Mouse (Mus musculus) left cerebral cortex, postnatal 14 days (tissue): Measurements from ENCODE around the gene Ccdc110. TPM values are rescaled to one million over a fixed set of nuclear protein-coding genes. Genes with fewer than 3 reads are reported as not detected.

Source experiments
- DNase-seq, 2 experiments: peaks; one replicate each; pipeline ENCODE4 v3.0.0; 2021 to 2022; ENCODE audit warnings: low spot score in 2 of 2, mixed read lengths in 1 of 2
- intact Hi-C: fragments of 180-260 bp; cut with DNase I; formaldehyde crosslinking; loops from one replicate; pipeline ENCODE4 v1.15.1; 2025
- total RNA-seq, 2 experiments: library from RNA; stranded (reverse); gene quantifications; 2 replicates each; pipeline ENCODE4 v1.2.3; 2021

Ccdc110 gene
- total RNA-seq, 2 experiments from 2014 or later: 1.4 to 1.9 TPM

DNA sequence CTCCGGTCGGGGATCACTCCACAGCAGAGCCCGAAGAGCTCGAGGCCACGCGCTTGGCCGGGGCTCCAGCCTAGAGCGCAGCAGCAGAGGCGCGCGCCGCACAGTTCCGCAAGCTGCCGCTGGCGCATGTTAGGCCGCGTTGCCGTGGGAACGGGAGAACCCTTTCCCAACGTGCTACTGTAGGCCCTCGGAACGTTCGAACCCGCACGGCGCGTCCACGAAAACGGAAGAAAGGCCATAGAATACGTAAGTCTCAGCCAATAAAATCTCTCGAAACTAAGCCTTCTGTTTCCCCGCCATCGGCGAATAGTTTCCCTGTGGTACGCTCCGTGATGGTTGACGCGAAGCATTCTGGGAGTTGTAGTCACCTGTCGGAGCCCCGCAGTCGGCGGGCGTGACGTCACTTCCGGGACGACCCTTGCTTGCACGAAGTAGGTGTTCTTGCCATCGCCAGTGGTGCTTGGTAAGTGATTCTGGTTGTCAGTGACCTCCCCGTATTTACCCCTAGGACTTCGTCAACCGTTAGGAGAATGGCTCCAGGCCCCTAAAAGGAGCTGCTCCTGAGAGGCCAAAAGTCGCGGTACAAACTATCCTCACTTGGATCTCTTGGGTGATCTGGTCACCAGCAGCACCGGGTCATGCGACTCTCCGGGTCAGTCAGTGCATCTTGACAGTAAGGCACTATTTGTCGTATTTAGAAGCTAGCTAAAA, 40.9 kb downstream of the Ccdc110 start, which contains the start of the genes 1700029J07Rik and Ufsp2:
1700029J07Rik (minus strand) TSS at position 127 of the 711 bp plus-strand sequence.
Ufsp2 (plus strand) TSS at position 403 of the 711 bp plus-strand sequence.
- peak; percentile 98 to 99 for DNase-seq
- intact Hi-C loops: no loop called here

DNA sequence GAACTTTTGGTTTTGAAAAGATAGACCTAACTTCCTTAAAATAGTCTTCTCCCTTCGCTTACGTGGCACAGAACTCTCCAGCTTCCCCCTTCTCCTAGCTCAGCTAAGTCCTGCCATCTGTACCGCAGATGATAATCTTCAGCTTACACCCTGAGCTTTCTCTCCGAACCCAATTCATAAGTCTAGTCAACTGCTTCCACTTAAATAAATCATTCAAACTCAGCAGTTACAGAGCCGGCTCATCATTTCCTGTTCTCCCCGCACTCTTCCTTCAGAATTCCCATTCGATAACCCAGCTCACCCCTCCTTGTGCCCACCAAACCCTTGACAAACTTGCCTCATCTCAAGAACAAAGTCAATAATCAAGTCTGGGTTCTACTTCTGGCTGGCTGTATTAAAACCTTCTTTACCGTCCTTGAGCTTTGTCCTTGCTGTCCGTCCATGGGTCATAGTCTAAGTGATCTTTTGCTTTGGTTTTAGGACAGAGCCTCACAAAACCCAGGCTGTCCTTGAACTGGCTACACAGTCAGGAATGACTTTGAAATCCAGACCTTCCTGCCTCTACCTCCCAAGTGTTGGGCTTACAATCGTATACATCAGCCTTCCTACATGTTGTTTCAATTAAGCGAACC, 41.5 kb downstream of the Ccdc110 start:
- DNase-seq: no peak
- intact Hi-C loops: no loop called here

GRCm38 (mm10) chr8:45986665-45987064, 52.2 kb downstream of the Ccdc110 start:
- no peak for DNase-seq
- intact Hi-C loops: no loop called here

- no peak for DNase-seq
- intact Hi-C loops: no loop called here
Measured at GRCm38 (mm10) chr8:45988189-45988588, 53.8 kb downstream of the Ccdc110 start.

DNA sequence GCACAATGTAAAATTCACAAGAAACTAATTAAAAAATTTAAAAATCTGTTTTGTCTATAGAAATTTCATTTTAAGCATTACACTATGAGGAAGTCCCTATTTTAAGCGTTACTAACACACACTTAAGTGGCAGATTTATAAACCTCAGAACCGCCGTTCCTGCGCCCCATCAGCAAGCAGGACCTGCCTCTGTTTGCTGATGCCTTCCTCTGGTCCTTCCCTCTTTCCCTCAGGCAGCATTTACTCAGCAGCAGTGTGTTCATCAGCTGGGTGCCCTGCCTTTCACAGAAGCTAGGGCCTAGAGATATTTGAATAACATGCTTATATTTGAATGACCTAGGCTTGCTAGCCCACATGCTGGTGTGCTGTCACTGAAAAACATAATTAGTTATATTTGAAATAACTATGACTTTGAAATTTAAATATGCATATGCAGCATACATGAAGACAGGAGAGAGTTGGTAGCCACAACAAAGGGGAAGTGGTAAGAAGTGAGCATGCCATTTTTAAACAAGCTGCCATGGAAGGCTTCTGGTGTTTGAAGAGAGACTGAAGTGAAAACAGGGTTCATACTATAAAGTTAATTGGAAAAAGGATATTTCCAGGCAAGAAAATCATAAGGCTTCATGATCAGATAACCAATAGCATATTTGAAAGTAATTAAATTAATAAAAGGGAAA, 56.4 kb downstream of the Ccdc110 start:
- DNase-seq: no peak
- intact Hi-C loops: no loop called here

Other genes starting within 250 kb of the Ccdc110 start
- gene Pdlim3, start 49.2 kb upstream of the Ccdc110 start, total RNA-seq: 1 to 10 TPM; 1.6 to 1.7 TPM
- 1 to 10 TPM; 2.2 to 3.2 TPM for gene 1700029J07Rik, start 40.6 kb downstream of the Ccdc110 start, total RNA-seq
- 10 to 100 TPM; 53.8 to 59.1 TPM for gene Ufsp2, start 40.9 kb downstream of the Ccdc110 start, total RNA-seq
- under 1 TPM; 0.62 to 0.76 TPM for gene Lrp2bp, start 64.7 kb downstream of the Ccdc110 start, total RNA-seq
- 10 to 100 TPM in 1 of 2 experiments, 1 to 10 TPM in 1; 8.8 to 14.8 TPM for gene Ankrd37, start 71.1 kb downstream of the Ccdc110 start, total RNA-seq
- 10 to 100 TPM; 17.1 to 17.9 TPM for gene Cfap97, start 217.2 kb downstream of the Ccdc110 start, total RNA-seq
- gene Snx25, start 217.5 kb downstream of the Ccdc110 start, total RNA-seq: 10 to 100 TPM; 38.1 to 42.3 TPM